Mouse (Mus musculus) A20 (cell line): ENCODE measurements around the gene Soat2.

ENCODE experiments used
- DNase-seq: peaks from one replicate; pipeline ENCODE4 v3.0.0-alpha.2; 2011; ENCODE audit warnings: low read depth, low spot score

The Soat2 gene

DNA sequence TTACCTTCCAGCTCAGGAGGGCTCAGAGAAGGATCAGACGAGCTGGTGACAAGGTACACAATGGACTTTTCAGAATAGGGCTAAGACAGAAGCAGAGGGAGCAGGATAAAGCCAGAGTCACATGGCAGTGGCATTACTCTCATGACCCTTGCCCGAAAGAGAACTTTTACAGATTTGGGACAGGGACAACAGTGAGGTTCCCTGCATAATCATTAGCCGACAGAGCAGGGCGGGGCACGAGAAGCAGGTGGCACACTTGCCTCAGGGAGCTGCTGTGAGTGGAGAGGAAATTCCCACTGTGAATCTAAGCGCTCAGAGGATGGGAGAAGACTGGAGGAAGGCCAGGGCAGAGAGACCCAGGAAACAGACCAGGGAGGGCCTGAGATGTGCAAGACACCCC, 38.6 kb downstream of the Soat2 start:
- DNase-seq = no peak

DNA sequence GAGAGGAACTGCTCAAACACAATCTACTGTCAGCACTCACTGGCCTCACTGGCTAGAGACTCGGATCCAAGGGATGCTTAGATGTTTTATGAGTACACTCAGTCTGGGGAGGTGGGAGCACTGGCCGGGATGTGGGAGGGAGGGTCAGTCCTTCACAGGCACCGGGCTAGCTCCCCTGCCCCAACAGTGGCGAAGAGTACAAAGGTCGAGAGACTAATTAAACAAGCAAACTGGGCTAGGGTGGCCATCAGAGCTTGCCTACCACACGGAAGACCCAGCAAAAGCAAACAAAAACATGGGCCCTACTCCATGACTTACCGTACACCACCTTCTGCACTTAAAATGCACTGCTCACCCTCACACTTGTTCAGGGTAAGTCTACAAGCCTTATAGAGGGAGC, 41.4 kb downstream of the Soat2 start:
- DNase-seq = no peak

DNA sequence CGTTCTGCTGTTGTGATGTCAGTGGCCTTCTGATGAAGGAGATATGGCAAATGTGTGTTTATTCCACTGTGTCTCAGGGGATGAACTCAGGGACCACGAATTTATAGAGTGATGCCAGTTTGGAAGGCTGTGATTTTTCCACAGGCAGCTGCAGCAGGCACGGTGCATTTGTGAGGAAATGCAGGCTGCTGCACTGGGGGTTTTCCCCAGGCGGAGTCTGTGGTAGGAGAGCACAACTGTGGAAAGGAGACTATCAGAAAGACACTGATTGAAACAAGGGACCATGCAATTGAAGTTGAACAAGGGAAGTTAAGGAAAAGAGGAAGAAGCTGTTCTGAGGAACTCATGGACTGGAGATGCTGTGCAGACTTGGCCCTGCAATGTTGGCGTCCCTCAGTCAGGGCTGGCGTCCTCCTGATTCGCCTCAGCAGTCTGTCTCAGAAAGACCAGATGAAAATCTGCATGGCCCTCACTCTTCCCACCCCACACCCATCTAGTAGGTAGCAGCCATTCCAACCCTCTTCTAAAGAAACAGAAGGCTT, 42.0 kb downstream of the Soat2 start:
- no peak for DNase-seq

DNA sequence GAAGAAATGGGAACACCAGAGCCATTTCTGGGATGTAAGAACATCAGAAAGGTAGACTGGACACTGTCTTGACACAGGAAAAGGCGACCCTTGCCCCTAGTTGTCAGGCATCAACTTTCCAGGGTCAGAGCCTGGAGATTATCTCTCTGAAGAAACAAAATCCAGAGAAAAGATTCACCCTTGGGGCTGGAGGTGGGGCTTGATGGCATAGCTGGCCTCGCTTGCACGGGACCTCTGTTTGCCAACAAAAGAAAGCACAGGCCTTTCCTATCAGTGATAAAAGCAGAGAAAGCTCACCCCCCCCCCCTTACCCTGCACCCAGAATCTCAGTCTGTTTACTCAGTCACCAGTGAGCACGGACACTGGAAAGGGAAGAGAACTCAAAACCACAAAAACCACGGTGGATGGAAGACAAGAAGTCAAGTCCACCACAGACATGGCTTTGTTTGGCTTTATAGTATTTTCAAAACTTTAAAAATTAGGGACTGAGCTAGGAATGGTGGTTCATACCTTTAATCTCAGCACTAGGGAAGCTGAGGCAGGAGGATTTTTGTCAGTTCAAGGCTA, 42.6 kb downstream of the Soat2 start:
- no peak for DNase-seq

DNA sequence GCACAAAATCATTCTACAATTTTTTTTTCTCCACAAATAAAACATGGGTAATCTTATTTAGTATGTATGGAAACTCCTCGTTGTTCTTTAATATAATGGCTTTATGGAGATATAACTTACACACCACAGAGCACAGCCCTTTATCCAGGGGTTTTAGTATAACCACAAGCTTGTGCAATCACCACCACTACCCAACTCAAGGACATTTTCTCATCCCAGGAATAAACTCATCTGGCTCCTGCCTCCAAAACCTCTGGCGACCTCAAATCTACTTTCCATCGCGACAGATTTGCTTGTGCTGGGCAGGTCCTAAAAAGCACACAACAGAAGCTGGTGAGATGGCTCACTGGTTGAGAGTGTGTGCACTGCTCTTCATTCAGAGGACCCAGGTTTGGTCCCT, 43.3 kb downstream of the Soat2 start:
- DNase-seq = no peak

DNA sequence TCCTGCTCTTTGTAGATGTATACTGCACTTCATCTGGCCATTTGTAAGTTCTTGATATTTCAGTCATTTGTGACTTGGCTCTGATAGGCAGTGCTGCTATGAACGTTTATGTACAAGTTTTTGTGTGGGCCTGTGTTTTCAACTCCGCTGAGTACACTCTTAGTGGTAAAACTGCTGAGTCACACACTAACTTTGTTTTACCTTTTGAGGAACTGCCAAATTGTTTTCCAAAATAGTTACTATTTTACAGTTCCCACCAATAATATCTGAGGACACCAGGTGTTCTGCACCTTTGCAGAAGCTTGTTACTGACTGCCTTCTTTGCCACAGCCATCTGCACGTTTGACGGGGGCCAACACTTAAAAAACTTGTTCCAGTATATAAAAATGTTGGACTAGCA, 44.1 kb downstream of the Soat2 start:
- peak; percentile 57 for DNase-seq

DNA sequence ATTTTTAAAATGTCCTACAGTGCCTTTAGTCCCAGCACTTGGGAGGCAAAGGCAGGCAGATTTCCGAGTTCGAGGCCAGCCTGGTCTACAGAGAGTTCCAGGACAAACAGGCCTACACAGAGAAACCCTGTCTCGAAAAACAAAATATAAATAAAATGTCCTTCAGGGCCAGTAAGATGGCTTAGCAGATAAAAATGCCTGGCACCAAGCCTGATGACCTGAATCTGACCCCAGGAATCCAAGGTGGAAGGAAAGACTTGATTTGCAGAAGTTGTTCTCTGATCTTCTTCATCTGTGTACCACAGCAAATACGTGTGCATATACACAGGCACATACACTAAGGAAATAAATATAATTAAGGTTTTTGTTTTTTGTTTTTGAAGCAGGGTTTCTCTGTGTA, 45.0 kb downstream of the Soat2 start:
- DNase-seq = no peak

DNA sequence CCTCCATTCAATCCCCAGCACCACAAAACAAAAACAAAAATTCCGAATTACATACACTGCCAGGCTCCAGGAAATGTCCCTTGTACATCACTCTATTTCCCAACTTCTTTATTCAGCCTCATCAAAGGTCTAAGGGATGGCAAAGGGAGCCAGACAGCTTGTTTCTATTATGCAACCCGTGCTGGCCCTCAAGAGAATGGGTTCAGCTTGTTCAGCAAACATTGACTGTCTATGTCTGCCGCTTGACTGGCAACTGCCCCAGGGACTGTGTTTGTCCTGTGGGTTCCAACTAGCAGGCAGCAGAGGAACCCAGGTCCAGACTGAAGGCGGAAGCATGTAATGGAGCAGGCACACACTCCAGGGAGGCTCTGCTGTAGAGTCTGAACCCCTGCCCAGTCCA, 48.5 kb downstream of the Soat2 start:
- no peak for DNase-seq

DNA sequence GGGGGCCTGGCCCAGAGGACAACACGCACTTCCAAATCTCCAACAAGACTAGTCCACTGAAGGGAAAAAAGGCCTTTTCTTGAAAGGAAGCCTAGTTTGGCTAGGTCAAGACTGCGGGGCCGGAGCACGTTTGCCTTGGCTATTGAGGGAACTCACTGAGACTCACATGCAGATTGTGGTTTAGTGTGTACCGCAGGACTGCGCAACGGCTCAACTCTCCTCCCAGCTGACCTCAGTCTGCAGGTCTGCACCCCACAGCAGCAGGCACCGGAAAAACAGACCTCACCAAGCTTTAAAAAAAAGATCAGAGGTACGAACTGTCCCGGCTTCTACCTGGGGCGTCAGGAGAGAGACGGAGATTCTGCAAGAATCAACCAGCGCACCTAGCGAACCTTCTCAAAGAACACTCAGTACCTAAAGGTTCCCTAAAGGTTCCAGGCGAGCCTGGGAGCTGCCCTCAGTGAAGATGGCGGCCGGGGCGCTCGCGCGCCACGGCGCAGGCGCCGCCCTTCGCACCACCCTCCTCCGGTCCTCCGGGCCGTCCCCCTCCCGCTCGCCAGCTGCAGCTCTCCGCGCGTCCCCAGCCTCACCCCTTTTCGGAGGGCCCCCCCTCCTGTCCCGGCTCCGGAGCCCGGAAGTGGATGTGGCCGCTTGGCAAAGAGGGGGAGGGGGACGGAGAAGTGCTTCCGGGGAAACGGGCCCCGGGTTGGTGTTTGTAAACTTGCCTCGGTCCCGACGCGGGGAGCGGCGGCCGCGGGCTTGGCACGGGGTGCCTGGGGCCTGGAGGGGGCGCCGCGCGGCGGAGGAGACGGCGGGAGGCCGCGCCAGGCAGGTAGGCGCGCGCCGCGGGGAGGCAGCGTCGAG, 52.9 kb downstream of the Soat2 start, which contains the start of gene Zfp740:
Gene Zfp740 (plus strand): TSS at position 279 of the 864 bp plus-strand sequence.
- DNase-seq = peak; percentile 99

DNA sequence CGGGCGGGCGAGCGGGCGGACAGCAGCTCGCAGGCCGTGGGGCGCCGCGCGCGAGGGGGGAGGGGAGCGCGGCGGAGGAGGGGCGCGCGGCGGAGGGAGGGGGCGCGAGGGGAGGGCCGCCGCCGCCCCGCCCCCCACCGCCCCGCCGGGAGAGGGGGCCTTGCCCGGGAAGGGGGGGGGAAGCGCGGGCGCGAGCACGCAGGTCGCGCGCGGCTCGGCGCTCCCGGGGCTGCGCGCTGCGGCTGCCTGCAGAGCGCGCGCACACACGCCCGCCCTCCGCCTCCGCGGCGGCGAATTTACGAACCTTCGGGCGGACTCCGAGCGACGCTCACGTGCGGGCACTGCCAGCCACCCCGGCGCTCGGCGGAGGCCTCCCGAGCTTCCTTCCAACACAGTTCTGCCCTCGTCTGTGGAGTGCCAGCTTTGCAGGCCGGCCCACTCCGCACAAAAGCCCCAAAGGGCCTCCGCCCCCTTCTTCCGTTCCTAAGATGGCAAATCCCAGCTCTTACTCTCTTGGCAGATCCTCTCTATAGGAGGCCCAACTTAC, 53.6 kb downstream of the Soat2 start:
- peak; percentile 79 for DNase-seq

DNA sequence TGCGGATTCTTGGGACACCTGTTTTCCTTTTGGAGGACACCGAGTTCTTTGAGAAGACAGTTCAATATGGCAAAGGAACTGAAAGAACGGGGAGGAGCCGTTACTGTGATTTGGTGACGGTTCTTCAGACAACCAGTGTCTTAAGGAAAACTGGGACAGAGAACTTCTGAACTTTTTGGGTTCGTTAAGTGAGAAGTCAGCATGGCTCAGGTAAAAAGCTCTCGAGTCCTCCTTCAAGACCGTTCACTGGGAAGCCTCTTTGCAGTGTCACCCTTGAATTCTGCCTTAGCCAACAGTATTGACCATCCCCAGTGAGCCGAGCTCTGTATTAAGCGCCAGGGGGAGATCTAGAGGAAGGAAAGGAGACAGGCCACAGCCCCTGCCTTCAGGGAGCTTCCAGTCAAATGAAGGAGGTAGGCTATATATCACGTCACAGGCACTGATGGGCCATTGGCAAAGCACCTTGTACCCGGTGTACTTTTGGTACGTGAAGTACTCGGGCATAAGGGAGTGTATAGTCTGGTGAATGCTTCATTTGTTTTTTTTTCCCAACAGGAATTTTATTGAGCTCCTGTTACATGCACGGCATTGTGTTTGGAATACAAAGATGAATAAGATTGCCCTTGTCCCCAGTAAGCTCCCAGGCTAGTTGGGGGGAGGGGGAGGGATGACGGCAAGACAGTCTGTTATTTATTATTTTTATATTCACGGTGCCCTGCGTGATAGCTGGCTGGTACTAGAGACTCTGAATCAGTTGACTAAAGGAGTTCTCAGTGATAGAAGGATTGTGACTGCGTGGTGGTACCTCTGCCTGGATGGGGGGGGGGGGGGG, 54.6 kb downstream of the Soat2 start, which contains the start of gene Csad:
Gene Csad (minus strand): TSS at position 51 of the 832 bp plus-strand sequence.
- DNase-seq = peak; percentile 48

DNA sequence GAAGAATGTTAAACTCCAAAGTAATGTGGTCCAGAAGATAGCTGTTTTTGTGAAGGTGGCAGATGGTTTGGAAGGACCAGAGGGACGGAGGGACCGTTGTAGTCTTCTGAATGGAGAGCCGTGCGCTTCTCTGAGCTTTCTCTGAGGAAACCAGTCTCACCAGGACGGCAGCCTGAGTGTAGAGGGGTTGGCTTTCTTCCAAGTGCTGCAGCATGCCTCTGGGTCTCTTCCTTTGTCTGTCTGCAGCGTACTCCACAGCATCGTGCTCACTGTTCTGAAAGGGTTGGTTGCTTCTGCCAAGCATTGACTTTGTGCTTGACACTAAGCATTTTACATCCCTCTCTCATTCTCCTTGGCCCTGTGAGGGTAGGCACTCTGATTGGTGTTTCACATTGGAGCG, 55.5 kb downstream of the Soat2 start:
- no peak for DNase-seq

DNA sequence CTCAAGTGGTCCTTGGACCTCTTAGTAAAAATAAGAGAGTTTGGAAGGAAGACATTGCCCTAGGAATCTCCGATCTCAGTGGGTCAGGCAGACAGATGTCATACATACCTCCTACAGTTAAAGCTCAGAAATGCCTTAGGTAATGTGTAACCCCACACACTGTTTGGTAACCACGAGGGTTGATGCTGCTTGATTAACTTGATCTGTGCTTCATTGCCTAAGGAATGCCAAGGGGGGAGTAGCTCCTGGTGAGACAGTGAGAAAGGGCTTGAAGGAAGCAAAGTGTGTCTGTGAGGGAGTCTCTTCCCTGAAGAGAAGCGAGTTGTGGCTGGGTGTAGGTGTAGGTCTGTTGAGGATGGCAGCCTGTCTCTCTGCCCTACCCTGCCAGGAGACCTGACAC, 57.0 kb downstream of the Soat2 start:
- no peak for DNase-seq

DNA sequence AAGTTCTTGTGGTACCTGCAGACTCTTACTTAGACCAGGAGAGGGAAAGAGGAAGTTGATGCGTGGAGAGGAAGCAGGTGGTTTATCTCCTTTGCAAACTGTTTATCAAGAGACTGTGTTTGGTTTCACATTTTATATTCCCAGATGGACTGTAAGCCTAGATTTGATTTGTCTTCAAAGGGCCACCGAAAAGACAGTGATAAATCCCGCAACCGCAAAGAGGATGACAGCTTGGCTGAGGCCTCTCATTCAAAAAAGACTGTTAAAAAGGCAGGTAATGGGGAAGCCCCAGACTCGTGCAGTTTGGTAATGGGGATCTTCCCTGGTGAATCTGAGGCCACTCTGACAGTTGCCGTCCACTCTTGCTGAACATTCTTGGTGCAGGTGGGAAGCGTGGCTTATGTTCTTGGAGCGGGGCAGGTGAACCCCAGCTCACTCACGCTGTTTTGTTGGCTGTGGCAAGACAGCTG, 57.8 kb downstream of the Soat2 start:
- DNase-seq = peak; percentile 83

DNA sequence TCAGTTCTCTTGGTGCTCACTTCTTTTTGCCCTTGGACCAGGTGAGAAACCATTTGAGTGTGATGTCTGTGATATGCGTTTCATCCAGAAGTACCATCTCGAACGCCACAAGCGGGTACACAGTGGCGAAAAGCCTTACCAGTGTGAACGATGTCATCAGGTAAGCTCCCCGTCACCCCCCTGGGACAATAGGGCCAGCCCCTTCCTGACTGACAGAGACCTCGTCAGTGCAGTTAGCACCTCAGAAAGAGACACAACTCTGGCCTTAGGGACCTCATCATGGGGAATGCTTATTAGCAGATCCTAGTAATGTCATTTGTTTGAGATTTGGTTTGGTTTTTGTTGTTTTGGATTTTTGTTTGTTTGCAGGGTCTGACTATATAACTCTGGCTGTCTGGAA, 58.8 kb downstream of the Soat2 start:
- no peak for DNase-seq

DNA sequence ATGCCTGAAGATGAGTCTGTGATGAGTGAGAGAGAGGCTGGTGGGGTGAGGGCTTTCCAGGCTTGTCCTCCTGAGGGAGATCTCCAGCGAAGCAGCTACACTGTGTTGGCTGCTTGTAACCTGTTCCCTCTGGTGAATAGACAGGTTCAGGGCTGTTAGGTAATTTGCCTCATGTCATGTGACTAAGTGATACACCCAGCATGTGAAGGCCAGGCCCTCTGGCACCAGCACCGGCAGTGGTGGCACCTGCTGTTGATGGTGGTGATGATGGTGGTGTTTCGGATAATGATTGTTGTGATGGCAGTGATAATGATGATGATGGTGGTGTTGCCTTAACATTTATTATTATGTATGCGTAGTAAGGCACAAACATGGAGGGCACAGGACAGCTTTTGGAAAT, 60.5 kb downstream of the Soat2 start:
- no peak for DNase-seq

DNA sequence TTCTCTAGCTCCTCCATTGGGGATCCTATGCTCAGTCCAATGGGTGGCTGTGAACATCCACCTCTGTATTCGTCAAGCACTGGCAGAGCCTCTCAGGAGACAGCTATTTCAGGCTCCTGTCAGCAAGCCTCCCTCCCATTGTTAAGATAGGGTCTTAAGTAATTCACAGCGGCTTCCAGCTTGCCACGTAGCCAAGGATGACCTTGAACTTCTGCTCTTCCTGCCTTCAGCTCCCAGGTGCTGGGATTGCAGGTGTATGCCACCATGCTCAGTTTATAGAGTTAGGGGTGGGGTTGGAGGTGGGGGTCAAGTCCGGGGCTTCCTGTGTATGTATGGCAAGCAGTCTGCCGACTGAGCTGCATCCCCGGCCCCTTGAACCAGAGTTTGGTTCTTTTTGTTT, 61.6 kb downstream of the Soat2 start:
- no peak for DNase-seq
